Mouse (Mus musculus) embryonic facial prominence, embryonic 11.5 days (tissue): ENCODE data around the gene Hs6st1. TPM values are rescaled to one million over a fixed set of nuclear protein-coding genes. Genes with fewer than 3 reads are reported as not detected.
A peak's percentile ranks its signal among the peaks of the same experiment; 100 is the strongest.

ENCODE experiments used
- ATAC-seq: fragments of 200-750 bp; cut with Nextera tagmentation; replicated peaks from 2 replicates; pipeline ENCODE4 v1.8.0; 2017; ENCODE audit warnings: low read depth; ENCODE audit not compliant: insufficient number of reproducible peaks, low FRiP score, low TSS enrichment
- DNase-seq: peaks from one replicate; pipeline ENCODE4 v3.0.0-alpha.2; 2015; ENCODE audit warnings: low spot score
- H3K27ac ChIP-seq: fragments of 300-500 bp; sonication (generic); replicated peaks from 2 replicates; pipeline ENCODE4 v1.5.1; 2014; ENCODE audit warnings: mild to moderate bottlenecking, low read depth, low read length, control low read depth
- H3K27me3 ChIP-seq: fragments of 300-500 bp; sonication (generic); 2 replicates; pipeline ENCODE4 v1.6.1; 2014; ENCODE audit warnings: mild to moderate bottlenecking, low read length, moderate library complexity, mixed read lengths; ENCODE audit not compliant: control insufficient read depth, insufficient read depth
- H3K36me3 ChIP-seq: fragments of 300-500 bp; sonication (generic); replicated peaks from 2 replicates; pipeline ENCODE4 v1.6.1; 2014; ENCODE audit warnings: low read depth, mild to moderate bottlenecking, low read length, moderate library complexity, mixed read lengths; ENCODE audit not compliant: control insufficient read depth, insufficient read depth
- H3K4me1 ChIP-seq: fragments of 300-500 bp; sonication (generic); 2 replicates; pipeline ENCODE4 v1.6.1; 2014; ENCODE audit warnings: low read length, mixed read lengths; ENCODE audit not compliant: control insufficient read depth, insufficient read depth
- H3K4me2 ChIP-seq: fragments of 300-500 bp; sonication (generic); 2 replicates; pipeline ENCODE4 v1.6.1; 2014; ENCODE audit warnings: low read depth, mild to moderate bottlenecking, control low read depth, low read length, moderate library complexity
- H3K4me3 ChIP-seq: fragments of 300-500 bp; sonication (generic); 2 replicates; pipeline ENCODE4 v1.5.1; 2014; ENCODE audit warnings: low read depth, low read length, control low read depth
- H3K9ac ChIP-seq: fragments of 300-500 bp; sonication (generic); replicated peaks from 2 replicates; pipeline ENCODE4 v1.6.1; 2014; ENCODE audit warnings: mild to moderate bottlenecking, control low read depth, low read length
- H3K9me3 ChIP-seq: fragments of 300-500 bp; sonication (generic); replicated peaks from 2 replicates; pipeline ENCODE4 v1.6.1; 2016; ENCODE audit warnings: mild to moderate bottlenecking, low read length, inconsistent platforms, mixed read lengths; ENCODE audit not compliant: control insufficient read depth
- WGBS: fragments of 180-500 bp; shearing (Covaris S2); extraction: QIAGEN DNeasy Blood & Tissue Kit; methylation state at CpG from one replicate; pipeline ENCODE4 v1.1.7; 2014; 5-methylcytosine and 5-hydroxymethylcytosine counted together
- polyA plus RNA-seq: library from polyadenylated mRNA; unstranded; fragments of >200 nt; fragmentation: Nextera tagmentation; extraction: Ambion mirVana; gene quantifications from 2 replicates; pipeline ENCODE4 v1.2.1, GENCODE M21; 2014

The Hs6st1 gene
- polyA plus RNA-seq, 1 experiment from 2014 or later = 10.9 TPM

- Histone ChIP-seq H3K27ac (no peak overlapping the region), H3K27me3 (no peaks in the 10 kb centered on the region)
Observed at GRCm38 (mm10) chr1:36078250-36078649, 10.1 kb downstream of the Hs6st1 start.

GRCm38 (mm10) chr1:36079679-36080078 lies 11.5 kb downstream of the Hs6st1 start:
- WGBS = 78% methylated on average over 8 of the region's 8 CpGs

More at GRCm38 (mm10) chr1:36078250-36078649, 10.1 kb downstream of the Hs6st1 start:
- Histone ChIP-seq H3K4me2 (no peak overlapping the region), H3K9me3 (no peaks in the 10 kb centered on the region), H3K36me3 (no peaks in the 10 kb centered on the region), H3K4me1 (no peaks in the 10 kb centered on the region), H3K4me3 (no peak overlapping the region), H3K9ac (no peak overlapping the region)
- DNase-seq (no peak), ATAC-seq (no peak)
- WGBS = 92% methylated on average over 1 of the region's 1 CpGs

GRCm38 (mm10) chr1:36080974-36081373 lies 12.8 kb downstream of the Hs6st1 start:
- Histone ChIP-seq H3K36me3 (peaks cover 2% of the 10 kb centered on the region), H3K4me3 (no peak overlapping the region), H3K4me2 (no peak overlapping the region), H3K9ac (no peak overlapping the region), H3K9me3 (no peaks in the 10 kb centered on the region), H3K27me3 (no peaks in the 10 kb centered on the region), H3K4me1 (no peaks in the 10 kb centered on the region), H3K27ac (no peak overlapping the region)
- no peak for DNase-seq
- no peak for ATAC-seq
- 94% methylated on average over 5 of the region's 5 CpGs for WGBS

More at GRCm38 (mm10) chr1:36079679-36080078, 11.5 kb downstream of the Hs6st1 start:
- H3K4me3 ChIP-seq = no peak overlapping the region
- H3K4me2 ChIP-seq = no peak overlapping the region
- peaks cover 2% of the 10 kb centered on the region; the same call in 1 of the 2 replicates for H3K36me3 ChIP-seq
- H3K9ac ChIP-seq = no peak overlapping the region
- DNase-seq (no peak), ATAC-seq (no peak)
- no peaks in the 10 kb centered on the region for H3K27me3 ChIP-seq
- H3K9me3 ChIP-seq = no peaks in the 10 kb centered on the region
- no peak overlapping the region for H3K27ac ChIP-seq
- H3K4me1 ChIP-seq = no peaks in the 10 kb centered on the region

DNA sequence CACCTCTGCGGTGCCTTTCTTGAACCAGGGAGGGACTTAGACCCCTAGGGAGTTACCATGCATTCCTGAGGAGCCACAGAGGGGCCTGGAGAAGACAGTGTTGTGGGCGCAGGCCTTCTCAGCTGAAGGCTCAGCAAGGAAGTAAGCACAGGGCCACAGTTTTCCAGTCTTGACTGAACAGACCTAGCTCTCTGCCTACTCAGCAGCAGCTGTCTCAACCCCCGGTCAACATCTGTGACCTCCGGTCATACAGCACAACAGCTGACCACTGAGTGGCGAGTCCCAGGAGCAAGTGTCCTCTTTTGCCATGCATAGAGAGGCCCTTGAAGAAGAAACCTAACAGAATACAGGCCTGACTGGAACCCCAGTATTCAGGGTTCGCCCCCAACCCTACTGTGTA lies 14.0 kb downstream of the Hs6st1 start:
- H3K36me3 ChIP-seq = peaks cover 2% of the 10 kb centered on the region
- no peak overlapping the region for H3K4me3 ChIP-seq
- no peaks in the 10 kb centered on the region for H3K9me3 ChIP-seq
- no peaks in the 10 kb centered on the region for H3K27me3 ChIP-seq
- no peaks in the 10 kb centered on the region for H3K4me1 ChIP-seq
- H3K9ac ChIP-seq = no peak overlapping the region
- WGBS = 79% methylated on average over 6 of the region's 6 CpGs
- DNase-seq (no peak), ATAC-seq (no peak; the same call in 1 of the 2 replicates)
- H3K27ac ChIP-seq = no peak overlapping the region
- H3K4me2 ChIP-seq = no peak overlapping the region

DNA sequence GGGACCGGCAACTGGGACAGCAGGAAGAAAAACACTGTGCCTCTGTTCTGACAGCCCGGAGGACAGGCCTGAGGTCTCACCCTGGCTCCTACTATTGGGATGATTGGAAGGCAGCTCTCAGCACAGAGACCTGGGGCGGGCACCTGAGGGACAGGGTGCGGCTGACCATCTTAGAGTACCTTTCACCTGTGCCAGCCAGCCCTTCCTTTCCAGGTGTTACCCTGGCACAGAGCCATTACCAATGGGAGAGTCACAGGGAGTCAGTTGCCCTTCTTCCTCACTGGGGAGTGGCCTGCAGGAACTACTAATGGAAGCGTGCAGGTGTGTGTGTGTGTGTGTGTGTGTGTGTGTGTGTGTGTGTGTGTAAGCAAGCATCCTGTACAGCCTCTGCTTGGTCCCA lies 15.4 kb downstream of the Hs6st1 start:
- 88% methylated on average over 5 of the region's 5 CpGs for WGBS
- no peak overlapping the region for H3K27ac ChIP-seq

GRCm38 (mm10) chr1:36085069-36085468 lies 16.9 kb downstream of the Hs6st1 start:
- WGBS = 89% methylated on average over 5 of the region's 5 CpGs
- Histone ChIP-seq H3K27ac (no peak overlapping the region), H3K9me3 (no peaks in the 10 kb centered on the region), H3K27me3 (no peaks in the 10 kb centered on the region), H3K9ac (no peak overlapping the region), H3K4me2 (no peak overlapping the region), H3K4me3 (no peak overlapping the region), H3K4me1 (no peaks in the 10 kb centered on the region; the same call in 1 of the 2 replicates), H3K36me3 (peaks cover 2% of the 10 kb centered on the region)
- DNase-seq (no peak), ATAC-seq (no peak)

More for the DNA sequence above, 15.4 kb downstream of the Hs6st1 start:
- Histone ChIP-seq H3K36me3 (peaks cover 2% of the 10 kb centered on the region), H3K4me3 (no peak overlapping the region), H3K4me1 (no peaks in the 10 kb centered on the region), H3K4me2 (no peak overlapping the region), H3K9ac (no peak overlapping the region), H3K27me3 (no peaks in the 10 kb centered on the region), H3K9me3 (no peaks in the 10 kb centered on the region)
- DNase-seq = no peak
- no peak for ATAC-seq

GRCm38 (mm10) chr1:36088367-36088766 lies 20.2 kb downstream of the Hs6st1 start:
- WGBS = 73% methylated on average over 4 of the region's 4 CpGs
- Histone ChIP-seq H3K4me2 (no peak overlapping the region), H3K27ac (no peak overlapping the region), H3K36me3 (peaks cover 2% of the 10 kb centered on the region), H3K9ac (no peak overlapping the region), H3K9me3 (no peaks in the 10 kb centered on the region), H3K27me3 (no peaks in the 10 kb centered on the region), H3K4me3 (no peak overlapping the region), H3K4me1 (no peaks in the 10 kb centered on the region; the same call in 1 of the 2 replicates)
- DNase-seq (no peak), ATAC-seq (peak; percentile 41; the same call in 1 of the 2 replicates)

DNA sequence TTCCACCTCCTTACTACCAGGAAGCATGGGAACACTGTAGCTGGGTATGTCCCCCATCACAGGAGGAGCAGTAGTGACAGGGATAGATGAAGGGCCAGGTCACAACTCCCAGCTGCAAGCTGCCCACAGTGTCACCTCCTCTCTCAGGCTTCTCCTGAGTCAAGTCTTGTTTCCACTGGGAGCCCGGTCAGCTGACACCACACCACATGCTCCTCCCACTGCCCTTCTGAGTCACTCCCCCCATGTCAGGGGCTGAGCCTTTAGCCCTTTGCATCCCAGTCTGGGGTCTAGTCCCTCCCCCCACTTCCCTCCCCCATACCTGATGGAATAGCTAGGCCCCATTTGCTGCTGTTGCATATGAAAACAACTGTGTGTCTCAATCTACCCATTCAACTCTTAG lies 21.3 kb downstream of the Hs6st1 start:
- H3K9me3 ChIP-seq = no peaks in the 10 kb centered on the region
- H3K27me3 ChIP-seq = no peaks in the 10 kb centered on the region
- no peak overlapping the region for H3K27ac ChIP-seq
- no peaks in the 10 kb centered on the region; the same call in 1 of the 2 replicates for H3K4me1 ChIP-seq
- H3K4me3 ChIP-seq = no peak overlapping the region
- no peak overlapping the region for H3K4me2 ChIP-seq
- no peak for DNase-seq
- H3K36me3 ChIP-seq = peaks cover under 1% of the 10 kb centered on the region
- WGBS = 50% methylated on average over 1 of the region's 1 CpGs
- ATAC-seq = no peak
- no peak overlapping the region for H3K9ac ChIP-seq
